Mouse (Mus musculus) induced T-regulatory cell, adult 2 months (primary cell): ENCODE measurements at regions not wholly inside any gene's neighbourhood (a gene's known extent, or its start where the extent isn't known, plus 50 kb on each side); places are given as distances from the start of the nearest gene placed in this dataset.

ENCODE experiments used
- DNase-seq: peaks from one replicate; pipeline ENCODE4 v3.0.0-alpha.2; 2012; ENCODE audit warnings: low read depth

GRCm38 (mm10) chr5:118495478-118495760 lies 65.1 kb upstream of the Med13l start:
- DNase-seq = no peak

GRCm38 (mm10) chr5:118501624-118502023 lies 58.9 kb upstream of the Med13l start:
- DNase-seq = no peak

- no peak for DNase-seq
These were observed 57.5 kb upstream of the Med13l start for GRCm38 (mm10) chr5:118502991-118503390.

GRCm38 (mm10) chr5:118504170-118504569 lies 56.3 kb upstream of the Med13l start:
- no peak for DNase-seq

- no peak for DNase-seq
These were observed 55.6 kb upstream of the Med13l start for GRCm38 (mm10) chr5:118504926-118505325.

GRCm38 (mm10) chr5:118509871-118510270 lies 50.6 kb upstream of the Med13l start:
- no peak for DNase-seq
